Mouse (Mus musculus) splenic B cell, adult 2 months (primary cell): ENCODE results near the gene Pmvk.
A peak's percentile ranks its signal among the peaks of the same experiment; 100 is the strongest.

ENCODE experiments used
- DNase-seq: peaks from one replicate; pipeline ENCODE4 v3.0.0-alpha.2; 2011; ENCODE audit warnings: low read depth, low spot score
- H3K27me3 ChIP-seq: 2 replicates; pipeline ENCODE4 v1.6.1; 2012; ENCODE audit warnings: mild to moderate bottlenecking, low read length, moderate library complexity, mixed read lengths; ENCODE audit not compliant: control insufficient read depth, poor library complexity, insufficient read depth, severe bottlenecking
- H3K36me3 ChIP-seq: 2 replicates; pipeline ENCODE4 v1.6.1; 2012; ENCODE audit warnings: mild to moderate bottlenecking, low read length, moderate library complexity, mixed read lengths; ENCODE audit not compliant: control insufficient read depth, poor library complexity, insufficient read depth, severe bottlenecking

Pmvk gene

DNA sequence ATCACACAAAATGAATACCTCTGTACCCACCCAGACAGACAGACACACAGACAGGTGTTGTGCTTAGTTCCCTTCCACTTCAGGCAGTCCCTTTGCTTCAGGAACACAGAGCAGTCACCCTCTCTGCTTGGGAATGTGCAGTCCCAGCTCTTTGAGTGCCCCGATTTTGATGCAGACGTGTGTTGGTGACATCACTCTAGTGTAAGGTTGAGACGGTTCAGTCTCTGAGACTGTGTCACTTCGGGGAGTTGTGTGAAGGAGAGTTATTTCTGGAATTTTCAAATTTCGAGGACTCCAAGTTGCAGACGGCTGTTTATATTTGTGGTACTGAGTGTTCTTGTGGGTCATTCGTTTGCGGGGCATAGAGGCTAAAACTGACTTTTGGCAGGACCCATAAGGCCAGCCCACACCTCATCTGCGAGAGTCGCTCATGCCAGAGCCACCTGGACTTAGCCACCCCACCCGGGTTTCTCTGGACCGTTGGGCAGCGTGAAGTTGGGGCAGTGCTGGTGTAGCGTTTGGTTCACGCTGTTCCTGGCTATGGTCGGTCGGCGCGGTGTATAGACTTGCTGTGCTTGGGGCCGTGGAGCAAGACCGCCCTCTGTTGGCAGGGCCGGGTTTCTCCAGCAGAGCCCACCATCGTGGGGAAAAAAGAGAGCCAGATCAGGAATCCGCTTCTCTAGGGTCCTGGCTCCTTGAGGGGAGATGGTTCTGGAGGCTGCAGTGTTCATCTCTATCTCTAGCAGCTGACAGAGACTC, 30.6 kb downstream of the Pmvk start:
- peak; percentile 89 for DNase-seq
- Histone ChIP-seq H3K36me3 (no peaks in the 10 kb centered on the region), H3K27me3 (no peaks in the 10 kb centered on the region)

DNA sequence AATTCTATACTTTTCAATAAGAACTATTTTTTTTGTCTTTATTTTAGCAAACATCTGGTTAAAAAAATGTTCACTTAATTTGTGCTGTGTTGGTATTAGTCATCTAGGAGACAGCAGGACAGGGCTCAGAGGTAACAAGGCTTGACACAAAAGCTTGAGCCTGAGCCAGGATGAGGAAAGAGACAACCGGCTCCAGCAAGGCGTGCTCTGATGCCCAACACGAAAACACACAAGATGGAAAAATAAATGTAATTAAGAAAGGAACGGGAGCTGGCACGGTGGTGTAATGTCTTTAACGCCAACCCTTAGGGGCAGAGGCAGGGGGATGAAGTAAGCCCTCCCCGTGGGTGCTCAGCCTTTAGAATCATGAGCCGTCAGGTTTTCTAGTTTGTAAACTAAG, 31.8 kb downstream of the Pmvk start:
- Histone ChIP-seq H3K36me3 (no peaks in the 10 kb centered on the region), H3K27me3 (no peaks in the 10 kb centered on the region)
- DNase-seq: no peak

GRCm38 (mm10) chr3:89486916-89487702, 32.8 kb downstream of the Pmvk start:
- peak; percentile 17 for DNase-seq
- no peaks in the 10 kb centered on the region for H3K27me3 ChIP-seq
- no peaks in the 10 kb centered on the region for H3K36me3 ChIP-seq

GRCm38 (mm10) chr3:89490790-89491189, 36.4 kb downstream of the Pmvk start:
- Histone ChIP-seq H3K27me3 (no peaks in the 10 kb centered on the region), H3K36me3 (no peaks in the 10 kb centered on the region)
- peak; percentile 19 for DNase-seq

DNA sequence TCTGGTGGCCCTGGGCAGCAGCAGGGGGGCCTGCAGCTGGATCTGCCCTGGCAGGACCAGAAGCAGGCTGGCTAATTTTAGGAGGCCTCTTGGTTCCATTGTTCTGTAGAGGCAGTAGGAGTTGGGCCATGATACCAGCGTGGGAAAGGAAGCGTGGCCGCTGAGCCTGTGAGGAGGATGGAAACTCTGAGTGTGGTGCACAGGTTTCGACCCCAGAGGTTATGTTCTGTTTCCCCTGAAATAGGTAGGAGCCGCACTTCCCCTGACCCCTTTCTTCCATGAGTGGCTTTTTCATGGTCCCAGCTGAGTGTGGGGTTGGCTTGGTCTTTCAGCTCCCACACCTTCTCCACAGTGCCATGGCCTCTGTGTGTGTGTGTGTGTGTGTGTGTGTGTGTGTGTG, 37.2 kb downstream of the Pmvk start:
- no peak for DNase-seq
- Histone ChIP-seq H3K27me3 (no peaks in the 10 kb centered on the region), H3K36me3 (no peaks in the 10 kb centered on the region)

- Histone ChIP-seq H3K27me3 (no peaks in the 10 kb centered on the region), H3K36me3 (no peaks in the 10 kb centered on the region)
- no peak for DNase-seq
These were observed 38.4 kb downstream of the Pmvk start for GRCm38 (mm10) chr3:89492701-89493151.

DNA sequence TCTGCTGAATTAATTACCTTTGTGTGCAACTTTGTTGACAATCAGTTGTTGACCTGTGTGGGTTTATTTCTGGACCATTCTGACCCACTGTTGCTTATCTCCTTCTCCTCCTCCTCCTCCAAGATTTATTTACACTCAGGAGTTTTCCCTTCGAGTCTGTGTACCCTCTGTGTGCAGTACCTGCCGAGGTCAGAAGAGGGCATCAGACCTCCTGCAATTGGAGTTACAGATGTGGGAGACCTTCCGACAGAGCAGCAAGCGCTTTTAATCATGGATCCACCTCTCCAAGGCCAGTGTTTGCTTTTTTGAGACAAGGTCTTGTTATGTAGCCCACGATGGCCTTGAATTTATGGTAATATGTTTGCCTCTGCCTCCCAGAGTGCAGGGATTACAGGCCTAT, 40.3 kb downstream of the Pmvk start:
- Histone ChIP-seq H3K27me3 (no peaks in the 10 kb centered on the region), H3K36me3 (no peaks in the 10 kb centered on the region)
- no peak for DNase-seq

- no peaks in the 10 kb centered on the region for H3K27me3 ChIP-seq
These were observed 42.0 kb downstream of the Pmvk start for GRCm38 (mm10) chr3:89496366-89496765.

DNA sequence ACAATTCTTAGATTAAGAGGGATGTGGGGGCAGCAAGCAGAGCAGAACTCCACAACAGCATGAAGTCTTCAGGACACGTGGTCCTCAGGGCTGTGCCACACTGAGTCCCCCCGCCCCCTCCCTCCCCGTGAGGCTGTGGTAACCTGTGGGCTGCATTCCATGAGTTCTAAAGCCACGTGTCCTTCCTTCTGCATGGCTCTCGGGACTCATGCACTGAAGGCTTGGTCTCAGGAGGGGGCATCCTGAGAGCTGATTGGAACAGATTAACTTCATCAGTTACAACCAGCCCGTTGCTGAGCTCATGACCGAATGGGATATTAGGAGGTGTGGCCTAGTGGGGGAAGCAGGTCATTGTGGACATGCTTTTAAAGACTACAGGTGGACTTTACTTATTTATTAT, 45.4 kb downstream of the Pmvk start:
- no peak for DNase-seq
- H3K27me3 ChIP-seq: no peaks in the 10 kb centered on the region
- no peaks in the 10 kb centered on the region for H3K36me3 ChIP-seq

More at GRCm38 (mm10) chr3:89496366-89496765, 42.0 kb downstream of the Pmvk start:
- DNase-seq: no peak
- no peaks in the 10 kb centered on the region for H3K36me3 ChIP-seq

- no peaks in the 10 kb centered on the region; the same call in 1 of the 2 replicates for H3K27me3 ChIP-seq
- peak; percentile 23 for DNase-seq
- no peaks in the 10 kb centered on the region for H3K36me3 ChIP-seq
These were observed 47.1 kb downstream of the Pmvk start for GRCm38 (mm10) chr3:89501486-89501885.

DNA sequence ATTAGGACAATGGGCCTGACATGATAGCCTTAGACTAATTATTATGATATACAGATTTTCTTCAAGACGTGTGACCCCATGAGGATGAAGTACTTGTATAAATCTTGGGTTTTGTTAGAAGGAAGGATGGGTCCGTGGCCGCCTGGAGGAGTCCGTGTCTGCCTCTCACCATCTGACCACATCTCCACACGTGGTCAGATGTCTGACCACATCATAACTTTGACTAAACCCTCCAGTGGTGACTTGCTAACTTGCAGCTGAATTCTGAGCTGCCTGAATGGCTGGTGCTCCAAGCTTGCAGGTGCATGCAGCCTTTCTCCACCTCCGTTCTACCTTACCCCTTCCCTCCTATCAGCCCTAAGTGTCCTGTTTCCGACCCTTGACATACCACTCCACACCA, 48.2 kb downstream of the Pmvk start:
- no peak for DNase-seq
- Histone ChIP-seq H3K27me3 (no peaks in the 10 kb centered on the region; the same call in 1 of the 2 replicates), H3K36me3 (no peaks in the 10 kb centered on the region)

DNA sequence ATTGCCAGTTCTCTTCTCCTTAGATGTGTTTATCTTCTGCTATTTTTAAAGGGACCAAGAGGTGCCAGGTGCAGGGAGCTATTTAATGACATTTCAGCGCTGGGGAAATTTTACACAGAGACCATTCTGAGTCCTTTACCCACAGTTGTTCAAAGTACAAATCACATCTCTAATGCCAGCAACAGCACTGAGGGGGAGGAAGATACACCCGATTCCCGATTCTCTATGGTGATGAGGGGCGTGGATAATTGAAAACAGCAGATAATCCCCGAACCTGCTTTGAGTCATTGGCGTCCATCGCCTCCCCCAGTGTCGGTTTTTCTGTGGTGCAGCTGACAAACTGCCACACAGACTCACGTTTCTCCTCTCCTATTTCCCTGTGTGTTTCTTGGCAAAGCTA, 53.7 kb downstream of the Pmvk start:
- no peak for DNase-seq
- no peaks in the 10 kb centered on the region for H3K36me3 ChIP-seq
- H3K27me3 ChIP-seq: no peaks in the 10 kb centered on the region; the same call in 1 of the 2 replicates

DNA sequence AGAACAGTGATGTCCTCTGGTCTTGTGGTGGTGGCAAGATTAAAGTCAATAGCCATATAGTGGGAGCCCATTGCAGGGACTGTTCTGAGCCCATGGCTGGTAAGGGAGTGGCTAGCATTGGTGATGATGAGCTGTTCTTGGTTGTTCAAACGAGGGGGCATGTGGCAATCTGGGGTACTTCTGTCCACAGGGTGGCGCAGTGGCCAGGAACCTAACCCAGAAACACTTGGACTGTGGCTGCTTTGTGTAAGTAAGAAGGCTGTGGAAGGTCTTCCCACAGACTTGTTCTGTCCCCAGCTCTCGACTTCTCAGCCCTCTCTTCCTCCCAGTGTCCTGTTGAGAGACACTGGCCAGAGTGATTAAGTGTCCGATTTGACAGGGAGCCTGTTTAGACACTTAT, 56.6 kb downstream of the Pmvk start:
- peak; percentile 56 for DNase-seq
- H3K36me3 ChIP-seq: no peaks in the 10 kb centered on the region
- no peaks in the 10 kb centered on the region; the same call in 1 of the 2 replicates for H3K27me3 ChIP-seq

- DNase-seq: no peak
- no peaks in the 10 kb centered on the region for H3K36me3 ChIP-seq
- H3K27me3 ChIP-seq: no peaks in the 10 kb centered on the region; the same call in 1 of the 2 replicates
These were observed 57.1 kb downstream of the Pmvk start for GRCm38 (mm10) chr3:89511400-89511799.

DNA sequence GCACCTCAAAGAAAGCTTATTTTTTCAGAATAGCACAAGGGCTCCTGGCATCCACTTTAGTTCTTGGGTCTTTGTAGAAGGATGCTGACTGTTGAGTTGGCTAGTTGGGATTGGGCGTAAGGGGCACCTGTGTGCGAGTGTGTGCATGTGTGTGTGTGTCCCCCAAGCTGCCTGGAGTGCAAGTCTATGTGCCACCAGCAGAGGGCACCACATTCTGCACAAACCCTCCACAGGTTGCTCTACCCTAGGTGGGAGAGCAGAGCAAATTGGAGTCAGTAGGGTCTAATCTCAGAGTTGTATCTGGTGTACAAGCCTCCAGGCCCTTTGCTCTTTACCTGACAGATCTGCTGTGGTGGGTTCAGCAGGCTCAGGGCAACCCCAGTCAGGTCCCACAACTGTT, 57.9 kb downstream of the Pmvk start:
- peak; percentile 39 for DNase-seq
- H3K27me3 ChIP-seq: no peaks in the 10 kb centered on the region; the same call in 1 of the 2 replicates
- no peaks in the 10 kb centered on the region for H3K36me3 ChIP-seq
